Mouse (Mus musculus): Measurements from ENCODE around the gene Zfp58. TPM values are rescaled to one million over a fixed set of nuclear protein-coding genes. Genes with fewer than 3 reads are reported as not detected.
"Not testable (repeated sequence)": the region's sequence is repeated elsewhere in the genome, so short reads cannot be mapped to it uniquely, and the experiment has no call there.

The Zfp58 gene
- polyA plus RNA-seq (2017; shearing (Covaris generic)) = 10 to 100 TPM; 12.4 to 15.2 (median 13.4) TPM

DNA sequence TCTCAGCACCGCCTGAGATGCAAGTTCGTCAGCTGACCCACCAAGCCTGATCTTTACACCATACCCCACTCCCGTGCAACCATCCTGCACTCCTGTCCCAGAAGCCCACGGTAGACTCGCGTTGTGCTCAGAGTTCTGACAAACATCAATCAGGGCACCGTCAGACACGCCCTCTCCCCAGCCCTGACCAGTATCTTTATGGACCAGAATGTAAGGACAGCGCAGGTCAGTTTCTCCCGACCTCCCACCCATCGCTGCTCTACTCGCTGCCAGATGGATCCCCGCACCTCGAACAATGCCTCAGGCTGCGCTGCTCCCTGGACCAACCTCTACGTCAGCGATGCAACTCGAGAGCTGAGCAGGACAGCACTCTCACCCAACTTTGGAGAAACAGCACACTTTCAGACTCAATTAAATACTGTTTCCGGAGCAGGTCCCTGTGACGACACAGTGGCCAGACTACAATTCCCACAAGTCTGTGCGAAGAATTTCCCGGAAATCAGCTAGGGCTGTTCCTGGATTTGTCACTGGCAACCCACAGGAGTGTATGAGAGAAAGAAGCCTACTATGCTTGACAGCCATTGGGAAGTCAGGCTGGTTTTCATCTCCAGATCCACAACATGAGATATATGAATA, at the start of gene Zfp58:
Zfp58 (minus strand) TSS at position 472 of the 636 bp plus-strand sequence.
- peak; percentile 99 for ATAC-seq

DNA sequence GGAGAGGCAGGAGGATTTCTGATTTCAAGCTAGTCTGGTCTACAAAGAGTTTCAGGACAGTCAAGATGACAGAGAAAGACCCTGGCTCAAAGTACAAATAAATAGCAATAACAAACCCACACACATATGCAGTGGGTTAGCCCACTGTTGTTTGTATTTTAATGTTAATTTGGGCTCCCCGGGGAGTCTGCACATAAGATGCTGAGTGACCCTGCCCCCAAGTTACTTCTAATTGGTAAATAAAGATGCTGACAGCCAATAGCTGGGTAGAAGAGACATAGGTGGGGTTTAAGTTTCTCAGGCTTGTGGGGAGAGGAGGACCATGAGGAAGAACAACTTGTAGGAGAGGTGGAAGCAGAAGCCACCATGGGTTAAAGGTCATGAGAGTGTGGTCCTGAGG, 45.6 kb upstream of the Zfp58 start:
- no peak for ATAC-seq

DNA sequence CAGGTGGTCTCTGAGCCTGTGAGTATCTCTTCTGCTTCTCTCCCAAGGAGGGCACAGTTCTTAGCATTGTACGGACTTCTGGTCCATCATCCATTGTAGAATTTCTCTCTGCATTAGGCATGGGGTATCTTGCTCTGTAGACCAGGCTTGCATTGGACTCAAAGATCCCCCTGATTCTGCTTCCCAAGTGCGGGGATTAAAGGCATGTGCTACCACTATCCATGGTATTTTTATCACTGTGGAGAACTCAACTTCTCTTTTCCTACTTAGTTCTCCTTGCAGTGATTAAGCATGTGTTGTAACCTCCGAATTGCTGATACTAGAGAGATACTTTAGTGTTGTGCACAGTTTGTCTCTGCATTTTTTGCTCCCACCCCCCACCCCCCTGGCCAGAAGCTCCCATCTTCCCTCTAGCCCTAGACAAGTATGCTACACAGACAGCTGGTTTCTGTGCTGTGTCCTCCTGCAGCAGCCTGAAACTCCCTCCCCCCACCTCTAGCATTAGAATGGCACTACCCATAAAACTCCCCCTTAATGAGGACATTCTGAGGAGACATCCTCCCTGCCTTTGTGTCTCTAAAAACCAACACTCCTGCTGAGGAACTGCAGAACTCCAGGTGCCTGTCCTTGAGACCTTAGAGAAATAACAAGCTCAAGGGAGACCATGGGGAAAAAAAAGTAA, 26.8 kb upstream of the Zfp58 start:
- no peak for ATAC-seq

DNA sequence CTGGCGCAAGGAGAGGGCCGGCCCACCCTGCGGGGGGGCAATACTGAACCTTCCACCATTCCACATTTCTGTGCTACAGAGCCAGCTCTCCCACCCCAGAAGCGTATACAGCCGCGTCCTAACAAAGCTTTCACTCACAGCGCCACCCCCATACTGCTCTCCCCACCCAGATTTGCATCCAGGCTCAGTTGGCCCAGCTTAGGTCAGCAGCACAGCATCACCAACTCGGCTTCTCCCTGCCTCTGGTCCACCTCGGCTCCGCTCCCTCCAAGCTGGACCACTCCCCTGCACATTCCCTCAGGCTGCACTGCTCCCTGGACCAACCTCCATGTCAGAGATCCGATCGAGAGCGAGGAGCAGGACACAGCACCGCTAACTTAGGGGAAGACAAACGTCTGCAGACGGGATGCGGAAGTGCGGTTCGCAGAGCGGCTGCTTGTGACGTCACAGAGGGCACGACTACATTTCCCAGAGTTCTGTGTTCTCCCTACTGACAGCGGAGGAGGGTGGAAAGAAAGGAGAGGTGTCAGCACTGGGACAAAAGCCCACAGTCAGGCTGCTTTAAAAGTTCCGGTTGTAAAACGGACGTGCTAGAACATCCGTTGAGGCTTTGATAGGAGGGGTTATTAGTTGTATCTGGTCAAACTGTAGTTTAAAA, 25.5 kb upstream of the Zfp58 start, which contains the start of the genes Gm26965 and Zfp87:
Gm26965 (minus strand) TSS at position 399 of the 658 bp plus-strand sequence.
Zfp87 (minus strand) TSS at position 425 of the 658 bp plus-strand sequence.
- ATAC-seq = peak; percentile 100

DNA sequence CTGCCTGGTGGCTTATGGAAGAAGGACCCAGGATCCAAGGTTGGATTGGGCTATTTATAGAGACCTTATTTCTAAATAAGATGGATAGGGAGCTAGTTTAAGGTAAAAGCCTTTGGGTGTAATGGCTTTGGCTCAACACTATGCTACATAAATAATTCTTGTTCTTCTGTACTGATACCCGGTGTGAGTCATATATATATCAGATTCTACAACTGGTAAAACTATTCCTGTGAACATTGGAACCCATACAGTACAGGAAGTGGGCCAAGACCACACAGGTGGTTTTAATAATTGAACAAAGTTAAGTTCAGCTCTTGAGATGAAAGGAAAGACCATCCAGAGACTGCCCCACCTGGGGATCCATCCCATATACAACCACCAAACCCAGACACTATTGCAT, 553 bp upstream of the Zfp58 start:
- ATAC-seq = no peak

DNA sequence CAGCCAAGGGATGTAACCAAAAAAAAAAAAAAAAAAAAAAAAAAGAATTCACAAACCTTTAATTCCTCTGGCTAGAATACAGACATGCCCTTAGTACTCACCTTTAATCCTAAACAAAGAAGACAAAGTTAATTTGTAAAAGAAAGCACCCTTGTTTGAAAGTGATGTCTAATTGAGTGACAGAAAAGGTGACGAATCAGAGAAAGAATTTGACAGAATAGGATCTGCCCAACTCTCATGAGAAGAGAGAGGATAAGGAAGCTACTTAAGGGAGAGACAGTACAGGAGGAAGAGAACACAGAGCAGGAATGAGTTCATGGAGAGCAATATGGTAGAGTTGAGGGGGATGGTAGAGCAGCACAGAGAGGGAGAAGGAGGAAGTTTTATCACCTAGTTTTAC, 4.7 kb downstream of the Zfp58 start:
- ATAC-seq = no peak

DNA sequence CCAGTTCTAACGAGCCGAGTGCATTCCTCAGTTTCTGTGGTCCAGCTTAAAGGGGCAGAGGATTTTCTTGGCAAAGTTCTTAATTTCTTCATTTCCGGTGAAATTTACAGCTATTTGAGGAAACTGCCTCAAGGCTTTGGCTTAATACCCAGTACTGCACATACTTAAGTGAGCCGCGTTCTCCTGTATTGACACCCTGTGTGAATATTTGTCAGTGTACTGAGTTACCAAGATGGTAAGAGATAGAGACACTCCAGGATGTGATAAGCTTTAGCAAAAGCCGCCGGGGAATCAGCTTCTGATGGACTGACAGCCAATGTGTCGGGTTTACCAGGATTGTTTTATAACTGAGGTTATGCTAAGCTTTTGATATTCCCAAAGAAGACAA, 15.9 kb downstream of the Zfp58 start:
- peak; percentile 47 for ATAC-seq

DNA sequence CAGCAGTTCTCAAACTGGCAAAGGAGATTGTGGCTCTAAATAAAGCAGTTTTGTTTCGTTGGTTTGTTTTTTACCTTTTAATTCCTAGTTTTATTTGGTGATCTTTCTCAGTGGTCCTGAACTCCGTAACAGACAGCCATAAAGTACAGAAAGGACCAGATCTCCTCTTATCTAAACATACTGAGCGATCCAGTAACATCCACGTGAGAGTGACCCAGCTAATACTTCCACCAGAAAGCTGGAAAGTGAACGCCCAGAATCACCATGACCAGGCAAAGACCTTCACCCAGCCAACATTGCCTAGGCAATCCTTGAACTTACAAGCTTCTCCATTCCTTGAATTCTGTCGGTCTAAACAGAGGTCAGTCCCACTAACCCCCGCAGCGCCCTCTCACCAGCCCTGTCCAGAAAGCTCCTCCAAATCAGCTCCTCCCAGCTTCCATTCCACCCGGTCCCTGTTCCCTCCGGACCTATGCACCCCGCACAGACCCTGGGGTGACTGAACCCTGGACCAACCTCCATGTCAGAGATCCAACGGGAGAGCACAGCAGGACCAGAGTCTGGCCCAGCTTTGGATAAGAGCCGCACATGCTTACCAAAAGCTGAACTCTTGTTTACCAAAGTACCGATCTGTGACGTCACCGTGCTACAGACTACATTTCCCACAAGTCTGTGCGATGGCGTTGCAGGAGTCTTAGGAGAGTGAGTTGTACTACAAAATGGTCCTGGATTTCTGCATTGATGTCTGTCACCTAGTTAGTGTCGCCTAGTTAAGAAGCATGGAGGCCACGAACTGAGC, 16.5 kb downstream of the Zfp58 start, which contains the start of gene Zfp874b:
Zfp874b (minus strand) TSS at position 634 of the 799 bp plus-strand sequence.
- ATAC-seq = peak; percentile 98

DNA sequence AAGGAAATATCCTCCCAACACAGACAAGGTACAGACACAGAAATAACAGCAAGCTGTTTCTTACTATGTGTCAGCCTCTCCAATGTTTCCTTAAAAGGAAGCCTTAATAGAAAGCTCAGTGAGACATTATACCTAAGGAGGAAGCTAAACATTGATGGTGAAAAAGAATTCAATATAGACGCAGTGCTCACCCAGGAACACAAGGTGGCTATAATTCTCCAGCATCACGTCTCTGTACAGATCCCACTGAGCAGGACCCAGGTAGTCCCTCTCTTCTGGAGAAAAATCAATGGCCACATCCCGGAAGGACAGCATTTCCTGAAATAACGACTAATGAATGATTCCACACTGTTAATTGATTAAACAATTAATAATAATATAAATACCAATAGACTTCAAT, 18.8 kb downstream of the Zfp58 start:
- ATAC-seq = no peak

DNA sequence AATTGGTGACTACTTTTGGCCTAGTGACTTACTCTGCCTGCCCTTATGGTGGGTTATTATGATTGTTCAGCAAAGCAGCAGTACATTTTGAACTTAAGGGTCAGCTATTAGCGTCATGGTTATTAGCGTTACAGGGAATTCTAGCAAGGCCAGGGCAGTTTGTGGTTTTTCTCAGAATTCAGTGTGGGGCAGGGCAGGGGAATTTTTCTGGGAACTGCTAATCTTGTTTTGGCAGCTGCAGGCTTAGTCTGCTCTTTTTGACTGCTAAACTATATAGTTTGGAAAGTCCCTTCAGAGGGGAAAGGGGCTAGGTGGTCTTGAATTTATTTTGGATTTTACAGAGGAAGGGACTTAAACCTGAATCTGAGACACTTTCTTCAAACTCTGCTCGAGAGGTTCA, 31.1 kb downstream of the Zfp58 start:
- no peak for ATAC-seq

DNA sequence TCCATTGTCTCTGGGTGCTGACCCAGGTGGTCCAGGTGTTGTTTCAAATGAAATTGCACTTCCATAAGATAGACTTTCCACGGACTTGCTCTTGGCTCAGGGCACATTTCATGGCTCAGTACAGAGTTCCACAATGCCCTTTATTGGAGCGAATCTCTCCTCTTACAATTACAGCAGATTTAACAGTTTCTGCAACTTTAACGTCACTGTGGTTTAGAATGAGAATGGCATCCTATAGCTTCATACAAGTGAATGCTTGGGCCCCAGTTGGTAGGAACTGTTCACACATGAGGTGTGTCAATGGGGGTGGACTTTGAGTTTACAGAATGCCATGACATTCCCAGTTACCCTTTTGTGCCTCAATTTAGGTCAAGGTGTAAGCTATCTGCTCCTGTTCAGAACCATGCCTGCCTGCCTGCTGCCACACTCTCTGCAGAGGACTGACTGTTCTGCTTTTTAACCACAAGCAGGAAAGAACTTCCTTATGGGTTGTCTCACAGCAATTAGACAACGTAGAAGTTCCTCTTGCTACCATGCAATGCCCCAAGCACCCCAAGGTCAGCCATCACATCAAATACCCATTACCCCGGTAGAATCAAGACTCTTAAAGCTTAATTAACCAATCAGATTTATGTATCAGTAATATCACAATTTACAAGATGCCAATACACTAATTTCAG, 36.7 kb downstream of the Zfp58 start:
- ATAC-seq = not testable (repeated sequence)

DNA sequence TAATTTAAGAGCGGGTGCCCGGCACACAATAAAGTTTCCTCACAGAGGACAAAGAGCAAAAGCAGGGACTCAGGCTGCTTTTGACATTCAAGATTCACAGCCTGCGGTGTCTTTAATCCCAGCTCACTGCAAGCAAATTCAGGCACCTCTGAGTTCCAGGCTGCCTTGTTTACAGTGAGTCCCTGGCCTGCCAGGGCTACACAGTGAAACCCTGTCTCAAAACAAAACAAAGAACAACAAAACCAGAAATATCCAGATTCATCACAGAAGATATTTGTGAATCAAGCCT, 48.4 kb downstream of the Zfp58 start:
- no peak for ATAC-seq

DNA sequence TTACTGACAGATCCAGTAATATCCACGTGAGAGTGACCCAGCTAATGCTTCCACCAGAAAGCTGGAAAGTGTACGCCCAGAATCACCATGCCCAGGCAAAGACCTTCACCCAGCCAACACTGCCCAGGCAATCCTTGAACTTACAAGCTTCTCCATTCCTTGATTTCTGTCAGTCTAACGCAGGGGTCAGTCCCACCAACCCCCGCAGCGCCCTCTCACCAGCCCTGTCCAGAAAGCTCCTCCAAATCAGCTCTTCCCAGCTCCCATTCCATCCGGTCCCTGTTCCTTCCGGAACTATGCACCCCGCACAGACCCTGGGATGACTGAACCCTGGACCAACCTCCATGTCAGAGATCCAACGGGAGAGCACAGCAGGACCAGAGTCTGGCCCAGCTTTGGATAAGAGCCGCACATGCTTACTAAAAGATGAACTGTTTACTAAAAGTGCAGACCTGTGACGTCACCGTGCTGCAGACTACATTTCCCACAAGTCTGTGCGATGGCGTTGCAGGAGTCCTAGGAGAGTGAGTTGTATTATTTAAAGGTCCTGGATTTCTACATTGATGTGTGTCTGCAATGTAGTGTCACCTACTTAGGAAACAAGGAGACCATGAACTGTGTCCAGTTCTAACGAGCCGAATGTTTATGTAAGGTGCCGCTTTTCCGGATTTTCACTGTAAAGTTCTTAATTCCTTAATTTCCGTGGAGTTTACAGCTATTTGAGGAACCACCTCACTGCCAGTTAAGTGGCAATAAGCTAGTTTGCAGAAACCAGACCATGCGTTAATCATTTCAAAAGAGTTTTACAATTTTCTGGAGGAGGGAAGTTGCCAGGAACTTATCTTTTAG, 49.0 kb downstream of the Zfp58 start, which contains the start of gene Zfp874a:
Zfp874a (minus strand) TSS at position 453 of the 849 bp plus-strand sequence.
- ATAC-seq = peak; percentile 100

Other genes with a start within 250 kb of the Zfp58 start
- gene Zfp458, start 222.1 kb downstream of the Zfp58 start, polyA plus RNA-seq (2017; shearing (Covaris generic)) = 1 to 10 TPM; 1.4 to 3.7 (median 1.9) TPM
- under 1 TPM in 1 of 3 experiments, not detected in 2; 0.40 TPM for gene Zfp457, start 194.1 kb downstream of the Zfp58 start, polyA plus RNA-seq (2017; shearing (Covaris generic))
- gene Zfp595, start 168.0 kb downstream of the Zfp58 start, polyA plus RNA-seq (2017; shearing (Covaris generic)) = 1 to 10 TPM; 5.1 to 8.1 (median 6.1) TPM
- gene Gm28044, start 140.0 kb downstream of the Zfp58 start, polyA plus RNA-seq (2017; shearing (Covaris generic)) = under 1 TPM in 1 of 3 experiments, not detected in 2; 0.69 TPM
- 1 to 10 TPM; 2.1 to 3.2 (median 2.8) TPM for gene Zfp953, start 139.9 kb downstream of the Zfp58 start, polyA plus RNA-seq (2017; shearing (Covaris generic))
- 1 to 10 TPM in 2 of 3 experiments, under 1 TPM in 1; 0.78 to 2.9 (median 2.5) TPM for gene Gm28041, start 124.8 kb downstream of the Zfp58 start, polyA plus RNA-seq (2017; shearing (Covaris generic))
- gene Zfp456, start 124.7 kb downstream of the Zfp58 start, polyA plus RNA-seq (2017; shearing (Covaris generic)) = 1 to 10 TPM; 5.5 to 7.2 (median 5.6) TPM
- gene Zfp429, start 100.7 kb downstream of the Zfp58 start, polyA plus RNA-seq (2017; shearing (Covaris generic)) = 10 to 100 TPM; 24.1 to 28.1 (median 25.8) TPM
- 1 to 10 TPM in 1 of 3 experiments, under 1 TPM in 2; 0.19 to 5.7 (median 0.82) TPM for gene Zfp459, start 79.1 kb downstream of the Zfp58 start, polyA plus RNA-seq (2017; shearing (Covaris generic))
- 10 to 100 TPM; 12.7 to 18.2 (median 15.3) TPM for gene Zfp874a, start 48.9 kb downstream of the Zfp58 start, polyA plus RNA-seq (2017; shearing (Covaris generic))
- gene Zfp874b, start 16.3 kb downstream of the Zfp58 start, polyA plus RNA-seq (2017; shearing (Covaris generic)) = 10 to 100 TPM; 11.1 to 16.7 (median 12.4) TPM
- gene Gm26965, start 25.6 kb upstream of the Zfp58 start, polyA plus RNA-seq (2017; shearing (Covaris generic)) = 1 to 10 TPM in 2 of 3 experiments, not detected in 1; 2.5 to 6.3 TPM
- 10 to 100 TPM; 51.7 to 63.1 (median 53.1) TPM for gene Zfp87, start 25.6 kb upstream of the Zfp58 start, polyA plus RNA-seq (2017; shearing (Covaris generic))
- 10 to 100 TPM; 18.0 to 22.2 (median 18.5) TPM for gene Zfp748, start 53.3 kb upstream of the Zfp58 start, polyA plus RNA-seq (2017; shearing (Covaris generic))
- 10 to 100 TPM in 1 of 3 experiments, 1 to 10 TPM in 2; 7.1 to 10.0 (median 9.6) TPM for gene Zfp729b, start 109.2 kb upstream of the Zfp58 start, polyA plus RNA-seq (2017; shearing (Covaris generic))
- 1 to 10 TPM in 2 of 3 experiments, not detected in 1; 6.0 to 8.1 TPM for gene Gm49345, start 137.2 kb upstream of the Zfp58 start, polyA plus RNA-seq (2017; shearing (Covaris generic))
- 10 to 100 TPM; 10.1 to 12.7 (median 11.7) TPM for gene Zfp729a, start 137.2 kb upstream of the Zfp58 start, polyA plus RNA-seq (2017; shearing (Covaris generic))
- 10 to 100 TPM; 15.4 to 22.5 (median 20.1) TPM for gene Zfp738, start 186.5 kb upstream of the Zfp58 start, polyA plus RNA-seq (2017; shearing (Covaris generic))
- gene Zfp65, start 228.6 kb upstream of the Zfp58 start, polyA plus RNA-seq (2017; shearing (Covaris generic)) = 1 to 10 TPM; 4.2 to 7.9 (median 6.5) TPM

All from inflammation-experienced regulatory T-cells, adult 6 months (primary cell).